Mouse (Mus musculus) cortical plate, adult 2 months (tissue): ENCODE data around the gene Ddx41.

ENCODE experiments used
- CTCF ChIP-seq: fragments of 200-500 bp; IDR thresholded peaks from 2 replicates; pipeline ENCODE4 v1.5.1; 2011; ENCODE audit warnings: mild to moderate bottlenecking, control low read depth, low read length; ENCODE audit not compliant: insufficient read depth; ENCODE audit errors: extremely low read depth
- POLR2A ChIP-seq: fragments of 200-500 bp; IDR thresholded peaks from 2 replicates; pipeline ENCODE4 v1.6.1; 2011; ENCODE audit warnings: mild to moderate bottlenecking, low read length, control low read depth; ENCODE audit not compliant: insufficient read depth; ENCODE audit errors: extremely low read depth

- TF ChIP-seq CTCF (no peak), POLR2A (0 out of 2 replicates have a peak, but pooled peaks have one; percentile 38)
These were observed 49.4 kb downstream of the Ddx41 start for GRCm38 (mm10) chr13:55486916-55487577.
